Mouse (Mus musculus): ENCODE measurements around the gene Nek6. TPM values are rescaled to one million over a fixed set of nuclear protein-coding genes. Genes with fewer than 3 reads are reported as not detected.

Nek6 gene
- polyA plus RNA-seq, 1 experiment from 2014 or later: 111 TPM

- 85% methylated on average over 6 of the region's 6 CpGs for WGBS
- ATAC-seq (ENCODE audit: insufficient read depth, low FRiP score): no peak
Observed at GRCm38 (mm10) chr2:38614437-38614836, 103.0 kb downstream of the Nek6 start.

GRCm38 (mm10) chr2:38616072-38616471 is 104.6 kb downstream of the Nek6 start:
- Histone ChIP-seq H3K27ac (ENCODE audit: low read length) (no peak overlapping the region), H3K4me2 (ENCODE audit: low read depth, low read length) (no peak overlapping the region), H3K4me1 (ENCODE audit: control insufficient read depth, insufficient read depth, low read length) (no peaks in the 10 kb centered on the region), H3K36me3 (ENCODE audit: control insufficient read depth, insufficient read depth, low read length) (no peaks in the 10 kb centered on the region), H3K9ac (ENCODE audit: low read length) (no peak overlapping the region), H3K4me3 (replicated peaks; ENCODE audit: low read length) (no peak overlapping the region), H3K27me3 (ENCODE audit: control insufficient read depth, insufficient read depth, low read length) (no peaks in the 10 kb centered on the region), H3K9me3 (replicated peaks; ENCODE audit: control insufficient read depth, low read length) (no peaks in the 10 kb centered on the region)
- no peak for ATAC-seq (ENCODE audit: insufficient read depth, low FRiP score)
- 46% methylated on average over 4 of the region's 4 CpGs for WGBS

More at GRCm38 (mm10) chr2:38614437-38614836, 103.0 kb downstream of the Nek6 start:
- no peak overlapping the region for H3K4me3 ChIP-seq (replicated peaks; ENCODE audit: low read length)
- no peak overlapping the region for H3K4me2 ChIP-seq (ENCODE audit: low read depth, low read length)
- H3K4me1 ChIP-seq (ENCODE audit: control insufficient read depth, insufficient read depth, low read length): no peaks in the 10 kb centered on the region
- H3K9ac ChIP-seq (ENCODE audit: low read length): no peak overlapping the region
- H3K27ac ChIP-seq (ENCODE audit: low read length): no peak overlapping the region
- H3K9me3 ChIP-seq (replicated peaks; ENCODE audit: control insufficient read depth, low read length): no peaks in the 10 kb centered on the region
- H3K36me3 ChIP-seq (ENCODE audit: control insufficient read depth, insufficient read depth, low read length): no peaks in the 10 kb centered on the region
- no peaks in the 10 kb centered on the region for H3K27me3 ChIP-seq (ENCODE audit: control insufficient read depth, insufficient read depth, low read length)

- Histone ChIP-seq H3K4me3 (replicated peaks; ENCODE audit: low read length) (no peak overlapping the region), H3K4me1 (ENCODE audit: control insufficient read depth, insufficient read depth, low read length) (no peaks in the 10 kb centered on the region), H3K4me2 (ENCODE audit: low read depth, low read length) (no peak overlapping the region), H3K36me3 (ENCODE audit: control insufficient read depth, insufficient read depth, low read length) (no peaks in the 10 kb centered on the region), H3K9ac (ENCODE audit: low read length) (no peak overlapping the region), H3K27ac (ENCODE audit: low read length) (no peak overlapping the region), H3K27me3 (ENCODE audit: control insufficient read depth, insufficient read depth, low read length) (no peaks in the 10 kb centered on the region), H3K9me3 (replicated peaks; ENCODE audit: control insufficient read depth, low read length) (no peaks in the 10 kb centered on the region)
- ATAC-seq (ENCODE audit: insufficient read depth, low FRiP score): no peak
- 93% methylated on average over 5 of the region's 5 CpGs for WGBS
Observed at GRCm38 (mm10) chr2:38616956-38617872, 105.8 kb downstream of the Nek6 start.

GRCm38 (mm10) chr2:38619777-38620176 is 108.3 kb downstream of the Nek6 start:
- H3K4me3 ChIP-seq (replicated peaks; ENCODE audit: low read length): no peak overlapping the region

GRCm38 (mm10) chr2:38621076-38621475 is 109.6 kb downstream of the Nek6 start:
- Histone ChIP-seq H3K4me3 (replicated peaks; ENCODE audit: low read length) (no peak overlapping the region), H3K27ac (ENCODE audit: low read length) (no peak overlapping the region), H3K27me3 (ENCODE audit: control insufficient read depth, insufficient read depth, low read length) (no peaks in the 10 kb centered on the region), H3K36me3 (ENCODE audit: control insufficient read depth, insufficient read depth, low read length) (no peaks in the 10 kb centered on the region), H3K9me3 (replicated peaks; ENCODE audit: control insufficient read depth, low read length) (no peaks in the 10 kb centered on the region), H3K4me1 (ENCODE audit: control insufficient read depth, insufficient read depth, low read length) (no peaks in the 10 kb centered on the region), H3K9ac (ENCODE audit: low read length) (no peak overlapping the region), H3K4me2 (ENCODE audit: low read depth, low read length) (no peak overlapping the region)
- ATAC-seq (ENCODE audit: insufficient read depth, low FRiP score): no peak
- WGBS: 78% methylated on average over 4 of the region's 4 CpGs

More at GRCm38 (mm10) chr2:38619777-38620176, 108.3 kb downstream of the Nek6 start:
- no peak for ATAC-seq (ENCODE audit: insufficient read depth, low FRiP score)
- WGBS: 94% methylated on average over 4 of the region's 4 CpGs
- Histone ChIP-seq H3K4me2 (ENCODE audit: low read depth, low read length) (no peak overlapping the region), H3K4me1 (ENCODE audit: control insufficient read depth, insufficient read depth, low read length) (no peaks in the 10 kb centered on the region), H3K27ac (ENCODE audit: low read length) (no peak overlapping the region), H3K9ac (ENCODE audit: low read length) (no peak overlapping the region), H3K9me3 (replicated peaks; ENCODE audit: control insufficient read depth, low read length) (no peaks in the 10 kb centered on the region), H3K27me3 (ENCODE audit: control insufficient read depth, insufficient read depth, low read length) (no peaks in the 10 kb centered on the region), H3K36me3 (ENCODE audit: control insufficient read depth, insufficient read depth, low read length) (no peaks in the 10 kb centered on the region)

GRCm38 (mm10) chr2:38621610-38622021 is 110.2 kb downstream of the Nek6 start:
- no peaks in the 10 kb centered on the region for H3K27me3 ChIP-seq (ENCODE audit: control insufficient read depth, insufficient read depth, low read length)
- 59% methylated on average over 6 of the region's 6 CpGs for WGBS
- H3K27ac ChIP-seq (ENCODE audit: low read length): no peak overlapping the region
- no peak overlapping the region for H3K4me3 ChIP-seq (replicated peaks; ENCODE audit: low read length)
- H3K9me3 ChIP-seq (replicated peaks; ENCODE audit: control insufficient read depth, low read length): no peaks in the 10 kb centered on the region
- no peak overlapping the region for H3K4me2 ChIP-seq (ENCODE audit: low read depth, low read length)
- H3K4me1 ChIP-seq (ENCODE audit: control insufficient read depth, insufficient read depth, low read length): no peaks in the 10 kb centered on the region
- no peak overlapping the region for H3K9ac ChIP-seq (ENCODE audit: low read length)
- ATAC-seq (ENCODE audit: insufficient read depth, low FRiP score): no peak
- H3K36me3 ChIP-seq (ENCODE audit: control insufficient read depth, insufficient read depth, low read length): no peaks in the 10 kb centered on the region

- Histone ChIP-seq H3K36me3 (ENCODE audit: control insufficient read depth, insufficient read depth, low read length) (no peaks in the 10 kb centered on the region; the same call in 1 of the 2 replicates), H3K27me3 (ENCODE audit: control insufficient read depth, insufficient read depth, low read length) (no peaks in the 10 kb centered on the region), H3K9me3 (replicated peaks; ENCODE audit: control insufficient read depth, low read length) (no peaks in the 10 kb centered on the region), H3K27ac (ENCODE audit: low read length) (no peak overlapping the region), H3K4me2 (ENCODE audit: low read depth, low read length) (no peak overlapping the region), H3K9ac (ENCODE audit: low read length) (no peak overlapping the region), H3K4me1 (ENCODE audit: control insufficient read depth, insufficient read depth, low read length) (no peaks in the 10 kb centered on the region), H3K4me3 (replicated peaks; ENCODE audit: low read length) (no peak overlapping the region)
- 77% methylated on average over 3 of the region's 3 CpGs for WGBS
- no peak for ATAC-seq (ENCODE audit: insufficient read depth, low FRiP score)
Observed at GRCm38 (mm10) chr2:38623411-38623810, 112.0 kb downstream of the Nek6 start.

- H3K4me1 ChIP-seq (ENCODE audit: control insufficient read depth, insufficient read depth, low read length): no peaks in the 10 kb centered on the region
- H3K27me3 ChIP-seq (ENCODE audit: control insufficient read depth, insufficient read depth, low read length): no peaks in the 10 kb centered on the region
- no peaks in the 10 kb centered on the region; the same call in 1 of the 2 replicates for H3K36me3 ChIP-seq (ENCODE audit: control insufficient read depth, insufficient read depth, low read length)
- peak; percentile 21; the same call in 1 of the 2 replicates for ATAC-seq (ENCODE audit: insufficient read depth, low FRiP score)
- H3K9ac ChIP-seq (ENCODE audit: low read length): no peak overlapping the region
- H3K27ac ChIP-seq (ENCODE audit: low read length): no peak overlapping the region
- H3K9me3 ChIP-seq (replicated peaks; ENCODE audit: control insufficient read depth, low read length): no peaks in the 10 kb centered on the region
- no peak overlapping the region for H3K4me3 ChIP-seq (replicated peaks; ENCODE audit: low read length)
- H3K4me2 ChIP-seq (ENCODE audit: low read depth, low read length): no peak overlapping the region
- WGBS: 67% methylated on average over 8 of the region's 8 CpGs
Observed at GRCm38 (mm10) chr2:38623821-38624590, 112.6 kb downstream of the Nek6 start.

GRCm38 (mm10) chr2:38628801-38629200 is 117.4 kb downstream of the Nek6 start:
- Histone ChIP-seq H3K27me3 (ENCODE audit: control insufficient read depth, insufficient read depth, low read length) (no peaks in the 10 kb centered on the region), H3K27ac (ENCODE audit: low read length) (no peak overlapping the region), H3K4me3 (replicated peaks; ENCODE audit: low read length) (no peak overlapping the region), H3K4me1 (ENCODE audit: control insufficient read depth, insufficient read depth, low read length) (no peaks in the 10 kb centered on the region), H3K9me3 (replicated peaks; ENCODE audit: control insufficient read depth, low read length) (no peaks in the 10 kb centered on the region), H3K36me3 (ENCODE audit: control insufficient read depth, insufficient read depth, low read length) (peaks cover 15% of the 10 kb centered on the region), H3K4me2 (ENCODE audit: low read depth, low read length) (no peak overlapping the region), H3K9ac (ENCODE audit: low read length) (no peak overlapping the region)
- no peak for ATAC-seq (ENCODE audit: insufficient read depth, low FRiP score)
- 92% methylated on average over 4 of the region's 4 CpGs for WGBS

All from stomach, embryonic 16.5 days (tissue).